Mouse (Mus musculus): ENCODE data around the gene E130114P18Rik.

- TF ChIP-seq TAL1 (IDR thresholded peaks at IDR 0.05; ENCODE audit: low read length) (no peak), GATA1 (IDR thresholded peaks at IDR 0.05; ENCODE audit: low read length) (no peak)
Observed at GRCm38 (mm10) chr4:97648825-97649625, 128.9 kb downstream of the E130114P18Rik start.

Data from erythroblast, embryonic 14.5 days (primary cell).